Mouse (Mus musculus) telencephalon, adult 2 months (tissue): ENCODE data around the gene Mvd.

Experiments
- DNase-seq: peaks from one replicate; pipeline ENCODE4 v3.0.0-alpha.2; 2011; ENCODE audit warnings: low read depth, low spot score

Mvd gene

DNA sequence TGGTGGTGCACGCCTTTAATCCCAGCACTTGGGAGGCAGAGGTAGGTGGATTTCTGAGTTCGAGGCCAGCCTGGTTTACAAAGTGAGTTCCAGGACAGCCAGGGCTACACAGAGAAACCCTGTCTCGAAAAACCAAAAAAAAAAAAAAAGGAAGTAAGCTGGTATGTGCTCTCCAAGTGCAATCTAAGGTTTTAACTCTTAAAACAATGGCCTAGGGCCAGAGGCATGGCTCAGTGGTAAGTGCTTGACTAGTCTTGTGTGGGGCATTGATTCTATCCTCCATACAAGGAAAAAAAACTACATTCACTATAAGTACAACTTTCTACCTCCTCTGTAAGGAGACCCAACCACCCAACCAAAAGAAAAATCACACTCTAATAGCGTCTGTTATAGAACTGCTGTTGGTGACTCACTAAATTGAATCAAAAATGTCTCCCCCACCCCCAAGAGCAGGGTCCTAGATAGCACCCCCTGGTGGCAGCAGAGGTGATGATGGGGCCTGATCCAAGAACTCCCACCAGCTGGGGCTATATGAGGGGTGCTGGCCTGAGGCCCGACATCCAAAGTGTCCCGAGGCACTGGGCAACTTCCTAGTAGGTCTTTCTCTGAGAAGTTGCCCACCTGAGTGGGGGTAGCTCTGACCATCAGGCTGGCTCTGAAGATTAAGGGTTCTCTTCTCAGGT lies 16.1 kb upstream of the Mvd start:
- DNase-seq, result no peak

DNA sequence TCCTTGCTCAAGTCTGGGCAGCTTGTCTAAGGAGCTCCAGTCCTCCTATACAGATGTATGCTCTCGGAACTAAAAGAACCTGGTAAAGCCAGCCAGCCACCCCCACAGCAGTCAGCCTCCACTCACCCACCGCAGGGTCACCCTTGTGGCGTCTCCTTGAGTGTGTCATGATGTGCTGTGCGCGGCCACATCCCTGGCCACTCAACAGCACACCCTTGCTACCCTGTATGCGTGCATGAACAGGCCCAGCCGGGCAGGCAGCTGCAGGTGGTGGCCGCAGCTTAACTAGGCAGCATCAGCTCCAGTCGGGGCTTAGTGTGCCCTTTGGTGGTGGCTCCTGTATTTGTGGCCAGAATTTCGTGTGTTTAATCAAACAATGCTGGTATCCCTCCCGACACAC lies 13.9 kb upstream of the Mvd start:
- DNase-seq, result no peak

DNA sequence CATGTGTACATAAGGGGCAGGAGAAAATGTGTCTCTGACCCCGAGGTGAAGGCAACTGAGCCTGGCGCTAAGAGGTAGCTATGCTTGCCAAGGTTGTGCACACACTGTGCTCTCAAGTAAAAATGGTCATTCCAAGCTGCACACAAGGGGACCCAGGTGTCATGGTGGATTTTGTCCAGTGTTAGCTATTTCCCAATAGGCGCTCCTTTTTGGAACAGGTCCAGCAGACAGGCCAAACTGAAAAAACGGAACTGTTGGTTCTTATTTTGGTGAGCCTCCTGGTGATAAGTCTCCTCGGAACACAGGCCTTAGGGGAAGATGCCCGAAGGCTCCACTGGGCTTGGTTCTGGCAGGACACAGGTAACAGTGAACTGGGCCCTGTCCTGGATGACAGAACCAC lies 11.2 kb upstream of the Mvd start:
- DNase-seq, result no peak

DNA sequence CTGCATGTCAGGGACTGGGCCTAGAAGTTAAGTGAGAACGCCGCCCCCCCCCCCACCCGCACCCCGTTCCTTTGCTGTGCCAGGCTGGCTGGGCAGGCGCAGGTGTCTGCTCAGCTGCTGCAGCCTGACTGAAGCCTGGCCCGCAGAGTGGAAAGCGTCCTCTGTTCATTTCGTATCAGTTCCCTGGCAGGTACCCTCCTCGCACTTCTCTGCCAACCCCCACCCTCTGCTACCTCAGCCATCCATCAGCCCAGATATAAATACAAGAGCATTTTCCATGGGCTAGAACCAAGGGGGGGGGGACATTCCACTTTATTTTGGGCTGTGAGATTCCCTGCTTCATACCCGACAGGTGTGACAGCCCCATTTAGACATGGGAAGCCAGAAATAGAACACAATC lies 8.9 kb upstream of the Mvd start:
- DNase-seq, result no peak

DNA sequence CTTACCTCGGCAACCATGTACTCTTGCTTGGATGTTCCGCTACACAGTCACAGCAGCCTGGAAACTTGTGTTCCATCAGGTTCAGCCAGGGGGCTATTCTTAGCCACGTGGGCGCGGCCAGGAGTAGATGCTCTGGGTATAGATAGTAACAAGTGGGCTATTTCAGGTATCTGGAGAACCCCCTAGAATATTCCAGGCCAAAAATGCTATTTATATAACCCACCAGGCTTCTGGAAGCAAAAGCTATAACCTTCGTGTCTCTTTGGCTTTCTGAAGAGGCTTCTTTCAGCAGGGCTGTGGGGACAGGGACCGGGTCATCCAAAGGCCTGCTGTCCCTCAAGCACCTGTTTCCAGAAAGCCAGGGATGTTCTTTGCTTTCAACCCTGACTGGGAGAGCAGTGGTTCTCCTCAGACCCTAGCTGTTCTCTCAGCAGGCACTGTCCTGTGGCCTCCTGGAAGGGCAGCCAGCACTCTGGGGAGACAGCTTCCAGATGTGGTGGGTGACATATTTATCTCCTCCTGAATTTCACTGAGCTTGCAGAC lies 8.0 kb upstream of the Mvd start:
- no peak for DNase-seq

DNA sequence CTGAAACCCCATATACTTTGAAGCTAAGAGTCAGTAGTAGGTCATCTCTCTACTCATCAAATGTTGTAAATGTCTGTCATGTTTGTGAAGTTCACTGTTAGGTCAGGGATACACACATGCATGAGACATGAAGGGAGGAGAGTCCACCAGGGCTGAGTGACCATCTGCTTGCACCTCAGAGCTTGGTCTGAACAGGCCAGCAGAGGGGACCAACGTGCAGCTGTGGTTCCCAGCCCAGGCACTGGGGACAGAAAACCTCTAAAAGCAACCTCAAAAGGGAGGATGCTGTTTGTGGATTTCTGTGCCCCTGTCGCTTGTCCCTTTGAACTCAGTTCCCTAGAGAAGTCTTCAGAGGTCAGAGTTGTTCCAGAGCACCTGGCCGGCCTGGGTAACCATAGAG lies 2.0 kb upstream of the Mvd start:
- DNase-seq, result no peak

DNA sequence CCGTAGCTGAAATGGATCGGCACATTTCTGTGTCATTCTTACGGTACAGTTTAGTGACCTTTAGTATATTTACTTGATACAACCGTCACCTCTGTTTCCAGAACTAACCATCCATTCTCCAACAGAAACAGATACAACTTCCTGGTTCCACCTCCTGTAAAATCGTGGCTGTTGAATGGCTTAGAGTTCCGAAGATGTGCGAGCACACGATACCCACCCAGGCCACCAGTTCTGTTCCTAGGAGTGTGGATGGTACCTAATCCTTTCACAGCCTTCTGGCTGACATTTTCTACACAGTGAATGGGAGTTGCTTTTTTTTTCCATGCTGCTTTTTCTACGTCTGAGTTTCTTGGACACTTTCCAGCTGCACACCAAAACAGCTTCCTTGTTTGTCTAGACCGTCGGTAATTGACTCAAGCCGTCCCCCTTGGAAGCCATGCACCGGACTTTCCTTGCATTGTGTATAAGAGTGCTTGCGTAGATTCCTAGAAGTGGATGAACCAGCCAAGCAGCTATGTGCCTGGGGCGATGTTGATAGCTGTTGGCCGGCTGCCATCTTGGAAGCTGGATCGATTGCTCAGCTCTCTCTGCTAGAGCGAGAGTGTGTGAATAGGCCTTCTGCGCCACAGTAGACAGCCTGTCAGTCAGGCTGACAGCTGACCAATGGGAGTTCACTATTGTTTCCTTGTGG lies 981 bp upstream of the Mvd start:
- DNase-seq, result peak; percentile 74

DNA sequence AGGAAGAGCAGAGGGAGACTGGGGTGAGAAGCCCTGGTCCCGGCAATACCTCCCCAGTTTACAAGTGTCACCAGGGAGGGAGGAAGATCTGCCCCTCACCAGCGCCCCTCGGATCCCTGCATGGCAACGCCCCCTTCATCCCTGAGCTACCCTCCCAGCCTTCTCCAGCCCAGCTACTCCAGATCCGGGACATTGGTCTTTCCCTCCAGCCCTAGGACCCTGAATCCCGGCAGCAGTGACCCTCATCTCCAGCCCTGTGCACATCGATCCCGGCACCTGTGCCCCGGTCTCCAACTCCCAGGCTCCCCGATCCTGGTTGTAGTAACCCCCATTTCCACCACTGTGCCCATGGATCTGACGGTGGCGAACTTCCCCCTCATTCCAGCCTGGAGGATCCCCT lies 441 bp downstream of the Mvd start:
- DNase-seq, result no peak

DNA sequence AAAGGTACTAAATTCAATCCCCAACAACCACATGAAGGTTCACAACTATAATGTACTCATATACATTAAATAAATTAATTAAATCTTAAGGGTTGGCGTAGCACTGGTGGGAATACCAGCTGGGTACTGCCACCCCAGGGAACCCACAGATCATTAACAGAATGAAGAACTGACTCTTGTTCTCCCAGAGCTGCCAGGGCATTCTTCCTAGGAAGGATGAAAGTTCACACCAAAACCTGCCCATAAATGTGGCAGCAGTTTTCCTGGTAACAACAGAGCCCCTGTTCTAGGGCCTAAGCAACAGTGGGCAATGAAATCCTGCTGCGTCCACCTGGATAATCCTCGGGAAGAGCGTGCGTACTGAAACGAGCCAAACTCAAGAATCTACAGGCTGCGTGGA lies 866 bp downstream of the Mvd start:
- DNase-seq, result no peak

DNA sequence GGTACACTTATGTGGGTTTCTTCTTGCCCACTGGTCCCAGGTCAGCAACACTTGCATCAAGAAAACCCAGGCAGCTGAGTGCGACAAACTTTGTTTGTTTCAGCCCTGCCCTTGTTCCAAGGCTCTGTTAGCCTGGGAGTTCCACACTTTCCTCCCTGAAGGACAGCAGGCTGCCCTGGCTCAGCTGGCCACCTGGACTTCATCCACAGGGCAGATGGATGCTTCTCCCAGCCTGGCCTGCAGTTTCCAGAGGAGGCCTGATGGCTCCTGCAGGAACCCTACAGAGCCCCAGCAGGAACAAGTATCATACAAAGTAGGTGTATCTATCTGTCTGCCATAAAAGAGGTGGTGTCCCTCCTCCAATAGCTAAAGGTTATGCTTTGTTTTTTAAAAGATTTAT lies 1.9 kb downstream of the Mvd start:
- DNase-seq, result no peak

DNA sequence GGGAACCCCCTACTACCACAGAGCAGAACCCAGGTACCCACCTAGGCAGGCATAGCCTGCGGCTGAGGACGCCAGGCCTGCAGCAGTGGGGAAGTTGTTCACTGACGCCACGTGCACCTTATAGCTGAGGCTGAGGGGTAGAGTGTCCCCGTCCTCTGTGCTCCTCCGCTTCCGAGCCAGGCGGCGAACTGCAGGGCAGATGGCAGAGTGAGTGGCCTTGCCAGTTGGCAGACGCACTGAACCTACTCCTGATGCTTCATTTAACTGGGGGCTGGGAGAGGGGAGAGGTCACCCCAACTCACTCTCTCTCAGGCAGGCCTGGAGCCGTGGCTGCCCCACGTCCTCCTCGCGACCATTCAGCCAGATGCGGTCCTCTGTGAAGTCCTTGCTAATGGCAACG lies 3.9 kb downstream of the Mvd start:
- no peak for DNase-seq

DNA sequence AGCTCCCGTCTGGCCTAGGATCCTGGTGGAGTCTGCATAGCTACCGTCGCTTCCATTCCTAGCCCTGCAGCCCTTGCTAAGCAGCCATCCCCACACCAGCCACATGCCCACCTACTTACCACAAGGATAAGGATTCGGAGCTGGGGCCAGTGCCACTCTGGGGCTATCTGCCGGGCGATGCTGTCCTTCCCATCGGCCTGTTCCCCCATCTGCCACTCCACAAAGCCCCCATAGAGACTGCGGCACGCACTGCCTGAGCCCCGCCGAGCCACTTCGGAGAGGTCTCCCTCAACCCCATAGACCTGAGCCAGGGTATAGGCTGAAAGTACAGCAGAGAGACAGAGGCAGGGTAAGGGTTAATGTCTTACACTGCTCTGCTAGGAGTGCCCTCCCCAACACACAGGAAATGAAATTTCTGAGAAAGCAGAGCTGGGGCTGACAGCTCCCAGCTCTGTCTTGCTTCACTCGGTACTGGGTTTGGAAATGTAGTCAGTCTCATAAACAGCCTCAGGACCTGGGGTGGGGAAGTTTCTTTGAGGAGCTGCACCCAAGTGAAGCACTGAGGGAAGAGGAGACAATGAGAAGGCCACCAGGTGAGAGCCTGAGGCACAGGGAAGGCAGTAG lies 5.4 kb downstream of the Mvd start:
- DNase-seq, result no peak

DNA sequence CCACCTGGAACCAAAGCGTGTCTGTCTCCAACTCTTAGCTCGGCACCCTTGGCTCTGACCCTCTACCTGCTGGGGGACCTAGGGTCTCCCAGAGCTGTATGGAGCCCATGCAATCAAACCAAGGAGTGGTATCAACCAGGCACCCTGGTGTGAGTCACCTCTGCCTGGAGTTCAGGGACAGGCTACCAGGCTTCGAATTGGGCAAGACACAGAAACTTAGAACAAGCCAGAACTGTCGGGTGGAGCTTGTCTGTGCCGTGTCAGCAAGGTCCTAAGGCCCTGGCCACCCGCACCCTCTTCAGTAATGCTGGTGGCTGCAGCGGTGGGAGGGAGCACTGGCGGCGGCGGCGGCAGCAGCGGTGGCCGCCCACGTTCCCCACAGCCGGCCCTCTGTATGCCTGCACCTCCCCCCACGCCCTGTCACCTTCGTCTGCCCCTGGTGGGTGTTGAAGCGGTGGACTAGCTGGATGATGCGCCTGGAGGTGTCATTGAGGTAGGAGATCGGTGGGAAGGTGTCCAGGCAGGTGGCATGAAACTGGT lies 6.6 kb downstream of the Mvd start:
- no peak for DNase-seq

DNA sequence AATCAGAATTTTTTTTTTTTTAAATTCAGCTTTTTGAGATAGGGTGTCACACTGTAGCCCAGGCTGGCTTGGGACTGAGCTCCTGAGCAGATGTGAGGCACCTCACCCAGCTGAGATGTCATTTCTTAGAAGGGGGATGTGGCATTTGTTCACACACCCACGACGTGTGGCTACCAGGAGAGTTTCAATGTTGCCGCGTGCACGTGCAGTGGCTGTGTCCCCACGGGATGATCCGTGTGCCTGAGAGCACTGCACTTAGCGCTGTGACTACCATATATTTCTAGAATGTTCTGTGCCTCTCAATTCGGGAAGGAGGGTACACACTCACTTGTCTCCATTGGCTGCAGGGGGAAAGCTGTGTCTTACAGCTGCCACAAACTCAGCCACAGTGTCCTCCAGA lies 7.1 kb downstream of the Mvd start:
- no peak for DNase-seq

DNA sequence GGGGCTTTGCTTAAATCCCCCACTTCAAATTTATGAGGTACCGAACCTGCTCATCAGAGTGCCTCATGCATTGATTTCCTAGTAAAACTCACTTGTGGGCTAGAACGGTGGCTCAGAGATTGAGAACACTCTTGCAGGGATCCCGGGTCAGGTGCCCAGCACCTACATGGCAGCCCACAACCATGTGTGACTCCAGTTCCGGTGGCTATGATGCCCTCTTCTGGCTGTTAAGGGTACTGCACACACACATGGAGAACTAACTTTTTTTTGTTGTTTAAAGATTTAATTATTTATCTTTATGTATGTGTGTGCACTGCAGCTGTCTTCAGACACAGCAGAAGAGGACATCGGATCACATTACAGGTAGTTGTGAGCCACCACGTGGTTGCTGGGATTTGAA lies 7.8 kb downstream of the Mvd start:
- DNase-seq, result no peak

DNA sequence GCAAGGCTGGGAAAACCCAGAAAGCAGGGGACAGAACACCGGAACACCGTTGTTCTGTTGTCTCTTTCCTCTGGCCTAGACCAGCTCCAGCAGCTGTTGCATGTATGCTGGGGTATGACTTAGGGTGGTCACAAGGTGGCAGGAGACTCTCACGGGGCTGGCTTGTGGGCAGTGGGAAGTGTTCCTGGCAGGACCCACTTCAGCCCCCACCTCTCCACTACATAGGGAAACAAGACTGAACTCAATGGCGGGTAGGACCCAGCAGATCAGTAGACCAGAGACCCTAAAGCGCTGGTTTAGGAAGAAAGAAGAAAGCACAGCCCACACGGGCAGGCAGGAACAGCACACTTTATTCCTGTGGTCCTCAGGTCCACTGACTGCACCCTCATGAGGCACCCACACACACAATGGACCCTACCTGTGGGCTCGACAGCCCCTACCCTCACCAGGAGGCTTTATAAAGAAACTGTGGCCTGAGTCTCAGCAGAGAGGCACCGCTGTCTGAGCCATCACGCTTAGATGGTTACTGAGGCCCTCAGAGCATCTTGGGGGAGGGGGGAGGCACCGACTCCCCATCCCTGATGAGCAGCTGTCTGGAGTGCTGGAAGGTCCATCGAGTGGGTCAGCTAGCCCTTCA lies 9.8 kb downstream of the Mvd start:
- no peak for DNase-seq

DNA sequence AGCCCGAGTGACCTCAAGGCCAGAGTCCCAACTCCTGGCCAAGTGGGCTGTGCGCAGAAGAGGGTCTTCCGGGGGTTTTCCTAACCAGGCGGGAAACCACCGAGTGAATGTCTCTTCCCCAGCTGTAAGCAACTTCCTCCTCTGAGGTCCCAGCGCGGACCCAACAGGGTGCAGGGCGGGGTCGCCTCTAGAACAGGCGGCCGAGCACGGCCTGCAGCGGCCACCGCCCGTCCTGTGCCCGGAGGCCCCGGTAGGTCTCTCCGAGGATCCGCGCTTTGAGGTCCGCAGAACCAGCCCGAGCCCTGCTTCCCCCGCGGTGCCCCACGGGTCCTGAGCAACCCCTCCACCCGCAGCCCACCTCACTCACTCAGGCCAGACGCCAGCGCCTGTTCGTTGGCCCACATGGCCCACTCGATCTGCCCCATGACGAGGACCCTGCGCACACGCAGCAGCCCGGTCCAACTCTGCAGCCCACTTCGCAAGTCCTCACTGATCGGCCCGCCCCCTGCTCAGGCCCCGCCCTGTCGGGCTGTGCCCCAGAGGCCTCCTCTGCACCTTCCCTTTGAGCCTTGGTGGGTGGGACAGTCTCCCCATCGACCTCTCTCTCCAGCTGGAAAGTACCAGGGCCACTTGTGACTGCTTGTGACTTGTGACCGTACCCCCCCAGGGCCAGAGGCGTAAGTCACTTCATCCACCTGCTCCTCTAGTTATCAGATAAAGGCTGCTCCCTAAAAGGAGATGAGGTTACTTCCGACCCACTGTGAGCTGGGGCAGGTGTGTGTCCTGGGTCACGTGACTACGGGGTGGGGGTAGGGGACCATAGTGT lies 10.6 kb downstream of the Mvd start, which contains the start of gene Cyba:
Cyba (minus strand) TSS at position 488 of the 826 bp plus-strand sequence.
- DNase-seq, result no peak

DNA sequence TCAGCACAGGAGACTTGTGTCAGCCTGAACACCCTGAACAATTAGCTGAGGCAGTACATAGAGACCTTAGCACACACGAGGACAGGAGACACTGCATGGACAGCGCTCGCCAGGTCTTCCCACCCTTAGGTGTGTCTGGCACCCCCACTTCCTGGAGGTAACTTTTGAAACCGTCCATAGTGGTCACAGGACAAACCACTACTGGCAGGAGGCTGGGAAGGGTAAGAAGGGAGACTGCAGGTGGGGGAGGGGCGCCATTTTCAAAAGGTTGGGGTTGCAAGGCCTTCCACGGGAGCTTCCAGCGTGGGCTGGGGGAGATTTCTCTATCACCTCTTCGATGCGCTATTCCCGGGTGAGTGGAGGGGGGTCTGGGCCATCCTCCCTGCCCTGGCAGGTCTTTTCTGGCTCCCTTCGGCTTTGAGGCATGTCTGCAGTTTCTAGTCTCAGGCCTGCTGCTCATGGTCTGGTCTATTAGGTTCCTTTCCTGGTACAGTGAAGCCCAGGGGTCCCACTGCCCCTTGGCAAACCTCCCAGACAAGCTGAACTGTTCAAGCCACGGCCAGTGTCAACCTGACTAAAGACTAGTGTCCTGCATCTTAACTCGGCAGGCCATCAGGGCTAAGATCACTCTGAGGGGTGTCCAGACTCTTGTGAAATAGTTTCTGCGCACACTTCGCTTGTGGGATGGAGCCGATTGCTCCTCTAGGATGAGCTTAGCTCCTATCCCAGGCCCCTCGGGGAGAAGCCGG lies 11.4 kb downstream of the Mvd start:
- no peak for DNase-seq

DNA sequence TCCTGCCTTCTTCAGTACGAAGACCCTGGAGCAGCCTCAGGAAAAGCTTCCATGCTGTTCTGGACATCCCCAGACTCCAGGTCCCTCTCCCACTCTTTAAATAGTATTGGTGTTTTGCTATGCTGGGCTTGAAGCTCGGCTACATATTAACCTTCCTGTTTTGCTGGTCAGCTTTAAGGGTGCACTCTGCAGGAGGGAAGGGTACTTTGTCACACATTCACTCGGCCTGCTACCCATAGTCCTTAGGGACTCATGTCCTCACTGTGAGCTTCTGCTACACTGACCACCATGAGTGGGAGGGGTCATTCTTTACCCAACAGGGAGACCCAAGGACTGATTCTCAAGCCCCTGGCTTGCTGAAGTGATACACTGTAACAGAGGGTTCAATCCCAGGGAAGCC lies 12.6 kb downstream of the Mvd start:
- DNase-seq, result no peak

DNA sequence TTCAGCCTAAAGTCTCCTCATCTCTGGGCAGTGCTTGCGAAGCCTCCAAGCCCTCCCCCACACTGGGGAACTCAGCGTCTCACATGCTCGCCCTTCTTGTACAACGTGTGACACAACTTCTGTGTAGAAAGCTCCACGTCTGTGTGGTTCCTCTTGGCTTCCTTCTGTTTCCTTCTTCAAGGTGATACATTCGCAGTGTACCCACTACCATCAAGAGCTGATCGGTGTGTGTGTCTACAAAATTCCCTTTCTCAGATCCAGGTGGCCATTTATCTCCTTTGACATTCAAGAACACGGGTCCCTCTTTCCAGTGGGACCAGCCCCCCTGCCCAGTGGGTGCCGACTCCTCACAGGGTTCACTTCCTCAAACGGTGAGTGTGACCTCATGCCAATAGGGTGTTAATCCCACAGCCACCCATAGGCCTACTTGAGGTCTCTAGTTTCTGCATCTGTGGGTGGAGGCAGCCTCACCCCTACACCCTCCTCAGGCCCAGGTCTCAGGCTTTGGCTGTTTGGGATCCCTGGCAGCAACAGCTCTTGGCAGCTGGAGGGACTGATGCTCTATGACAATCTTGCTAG lies 13.1 kb downstream of the Mvd start:
- DNase-seq, result no peak
